Mouse (Mus musculus) T-helper 2 cell (primary cell): ENCODE results near the gene Arpp19.

Experiments
- in situ Hi-C: fragments of 300-600 bp; cut with MboI, MseI; formaldehyde crosslinking; loops from one replicate; pipeline ENCODE4 v1.15.1; 2025; ENCODE audit warnings: high pct_unique_total_duplicates

Gene Arpp19

GRCm38 (mm10) chr9:75035944-75036343 lies 1.5 kb upstream of the Arpp19 start:
- in situ Hi-C loops: no loop called here

GRCm38 (mm10) chr9:75038357-75038688 lies 909 bp downstream of the Arpp19 start:
- in situ Hi-C loops: no loop called here

- in situ Hi-C loops: no loop called here
Measured at GRCm38 (mm10) chr9:75040566-75040965, 3.2 kb downstream of the Arpp19 start.

GRCm38 (mm10) chr9:75041840-75042525 lies 4.6 kb downstream of the Arpp19 start:
- in situ Hi-C loops: no loop called here

- in situ Hi-C loops: no loop called here
Measured at GRCm38 (mm10) chr9:75043191-75043590, 5.8 kb downstream of the Arpp19 start.

GRCm38 (mm10) chr9:75047079-75047478 lies 9.7 kb downstream of the Arpp19 start:
- in situ Hi-C loops: no loop called here

GRCm38 (mm10) chr9:75049100-75049499 lies 11.7 kb downstream of the Arpp19 start:
- in situ Hi-C loops: no loop called here

GRCm38 (mm10) chr9:75050003-75050402 lies 12.6 kb downstream of the Arpp19 start:
- in situ Hi-C loops: loop anchor here (10.0 kb wide), 2 partner anchors 215 to 395 kb away; partner anchors contain the start of gene Leo1

GRCm38 (mm10) chr9:75051841-75052240 lies 14.4 kb downstream of the Arpp19 start:
- in situ Hi-C loops: loop anchor here (10.0 kb wide), 2 partner anchors 213 to 393 kb away; partner anchors contain the start of gene Leo1

GRCm38 (mm10) chr9:75055046-75055445 lies 17.6 kb downstream of the Arpp19 start:
- in situ Hi-C loops: loop anchor here (10.0 kb wide), 2 partner anchors 210 to 390 kb away; partner anchors contain the start of gene Leo1

GRCm38 (mm10) chr9:75064678-75065331 lies 27.4 kb downstream of the Arpp19 start:
- in situ Hi-C loops: no loop called here

- in situ Hi-C loops: no loop called here
Measured at GRCm38 (mm10) chr9:75070457-75071028, 33.1 kb downstream of the Arpp19 start, which contains the start of gene Myo5a. Gene Myo5a (plus strand): TSS chr9:75071015.

- in situ Hi-C loops: no loop called here
Measured at GRCm38 (mm10) chr9:75071029-75071705, 33.8 kb downstream of the Arpp19 start.

GRCm38 (mm10) chr9:75071706-75072192 lies 34.3 kb downstream of the Arpp19 start:
- in situ Hi-C loops: no loop called here

- in situ Hi-C loops: no loop called here
Measured at GRCm38 (mm10) chr9:75072361-75072760, 34.9 kb downstream of the Arpp19 start.

- in situ Hi-C loops: no loop called here
Measured at GRCm38 (mm10) chr9:75077191-75077590, 39.8 kb downstream of the Arpp19 start.

- in situ Hi-C loops: no loop called here
Measured at GRCm38 (mm10) chr9:75085242-75085824, 47.9 kb downstream of the Arpp19 start.

GRCm38 (mm10) chr9:75087823-75088222 lies 50.4 kb downstream of the Arpp19 start:
- in situ Hi-C loops: no loop called here

GRCm38 (mm10) chr9:75089285-75089684 lies 51.9 kb downstream of the Arpp19 start:
- in situ Hi-C loops: no loop called here

GRCm38 (mm10) chr9:75092134-75092533 lies 54.7 kb downstream of the Arpp19 start:
- in situ Hi-C loops: no loop called here

GRCm38 (mm10) chr9:75094762-75095161 lies 57.3 kb downstream of the Arpp19 start:
- in situ Hi-C loops: no loop called here

GRCm38 (mm10) chr9:75098937-75099336 lies 61.5 kb downstream of the Arpp19 start:
- in situ Hi-C loops: no loop called here
